ENCODE assay signal across 20 mouse cellular contexts in the genomic region with DNA sequence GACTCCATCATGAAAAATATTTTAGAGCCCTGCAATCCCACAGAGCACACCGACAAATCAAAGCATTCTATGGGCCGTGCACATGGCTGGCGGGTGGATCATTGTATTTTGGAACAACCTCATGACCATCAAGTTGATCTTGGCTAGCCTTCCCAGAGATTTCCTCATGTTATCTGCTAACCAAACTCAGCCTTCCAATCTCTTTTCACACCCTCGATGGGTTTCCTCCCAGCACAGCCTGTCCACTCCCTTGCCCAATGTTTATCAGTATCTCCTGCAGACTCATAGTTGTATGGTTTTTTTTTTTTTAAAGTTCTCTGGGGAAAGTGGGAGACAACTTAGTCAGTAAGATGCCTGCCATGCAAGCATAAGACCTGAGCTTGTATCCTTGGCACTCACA.
DNase-seq lines count a peak whose midpoint lies in the region; ATAC-seq and TF ChIP-seq lines count a peak whose summit lies in the region.
"Had no signal": no experiment of that assay in that cellular context is flagged by ENCODE, and none has a peak within 500 bp of the region (broad histone marks: within the 10 kb centered on the region; RNA-seq: fewer than 3 reads in every experiment).

No protein-coding gene starts in this region.

- H3K36me3 ChIP-seq in heart, embryonic 12.5 days = no peaks in the 10 kb centered on the region
- H3K36me3 ChIP-seq in myocyte (ENCODE audit: control insufficient read depth, insufficient read depth) = no peaks in the 10 kb centered on the region
- no peaks in the 10 kb centered on the region for H3K36me3 ChIP-seq in intestine, embryonic 16.5 days (ENCODE audit: control insufficient read depth, insufficient read depth, low read length)
- H3K36me3 ChIP-seq: hindbrain, embryonic 13.5 days; limb, embryonic 15.5 days had no signal

- intact Hi-C loops in heart, postnatal 25 days (cut with DNase I) = no loop called here

- H3K9ac ChIP-seq in heart, embryonic 12.5 days = no peak overlapping the region
- H3K9ac ChIP-seq in intestine, embryonic 16.5 days (ENCODE audit: low read depth, low read length) = no peak overlapping the region
- H3K9ac ChIP-seq: hindbrain, embryonic 13.5 days; limb, embryonic 15.5 days had no signal

- peaks cover 19% of the 10 kb centered on the region; the same call in 1 of the 2 replicates for H3K27me3 ChIP-seq in heart, embryonic 12.5 days (replicated peaks)
- H3K27me3 ChIP-seq in myocyte (ENCODE audit: control insufficient read depth, insufficient read depth, insufficient read length) = no peaks in the 10 kb centered on the region
- no peaks in the 10 kb centered on the region for H3K27me3 ChIP-seq in intestine, embryonic 16.5 days (replicated peaks; ENCODE audit: control insufficient read depth, insufficient read depth, low read length)
- H3K27me3 ChIP-seq: hindbrain, embryonic 13.5 days; limb, embryonic 15.5 days had no signal

- no peak overlapping the region for H3ac ChIP-seq in myocyte (ENCODE audit: control insufficient read depth, insufficient read length)

- no peak for TF ChIP-seq POLR2A in myocyte (IDR thresholded peaks at IDR 0.05; ENCODE audit: insufficient read length, low read depth)

- H3K79me2 ChIP-seq in myocyte (ENCODE audit: control insufficient read depth, insufficient read depth) = no peaks in the 10 kb centered on the region

- H3K4me1 ChIP-seq in heart, embryonic 12.5 days (replicated peaks) = peaks cover 39% of the 10 kb centered on the region
- peaks cover 14% of the 10 kb centered on the region for H3K4me1 ChIP-seq in intestine, embryonic 16.5 days (ENCODE audit: control insufficient read depth, insufficient read depth, low read length)

- no peak overlapping the region for H3K4me3 ChIP-seq in heart, embryonic 12.5 days
- no peak overlapping the region for H3K4me3 ChIP-seq in myocyte
- no peak overlapping the region for H3K4me3 ChIP-seq in intestine, embryonic 16.5 days (ENCODE audit: low read length)
- H3K4me3 ChIP-seq: hindbrain, embryonic 13.5 days; layer of hippocampus, adult 2 months; limb, embryonic 15.5 days had no signal

- H3K4me2 ChIP-seq in heart, embryonic 12.5 days = no peak overlapping the region
- peak overlapping the region; percentile 3 for H3K4me2 ChIP-seq in myocyte (ENCODE audit: low read depth)
- no peak overlapping the region for H3K4me2 ChIP-seq in intestine, embryonic 16.5 days (ENCODE audit: low read depth, low read length)
- H3K4me2 ChIP-seq: hindbrain, embryonic 13.5 days; limb, embryonic 15.5 days; midbrain, embryonic 11.5 days had no signal

- WGBS in heart, embryonic 12.5 days = 41% methylated on average over 4 of the region's 4 CpGs
- 73% methylated on average over 4 of the region's 4 CpGs for WGBS in intestine, embryonic 16.5 days

- ATAC-seq in heart, embryonic 12.5 days (ENCODE audit: insufficient number of reproducible peaks, low FRiP score) = 0 out of 2 replicates have a peak, but pooled peaks have one; percentile 37
- ATAC-seq in intestine, embryonic 16.5 days = no peak
- ATAC-seq: forebrain, embryonic 16.5 days; inflammation-experienced regulatory T-cells, adult 6 months had no signal

- 0 out of 2 replicates have a peak overlapping the region, but pooled peaks have one; percentile 27 for H3K27ac ChIP-seq in heart, embryonic 12.5 days (ENCODE audit: poor library complexity, severe bottlenecking)
- H3K27ac ChIP-seq in intestine, embryonic 16.5 days (ENCODE audit: low read length) = no peak overlapping the region
- H3K27ac ChIP-seq: hindbrain, embryonic 13.5 days; layer of hippocampus, adult 2 months; limb, embryonic 15.5 days had no signal

- no peak for DNase-seq in heart, postnatal 25 days (ENCODE audit: low spot score)
- DNase-seq in lung, postnatal 36 days = peak; percentile 37
- DNase-seq in lung, postnatal 10 days = no peak
- DNase-seq in NIH3T3 (ENCODE audit: low read depth) = peak; percentile 36
- DNase-seq: adrenal gland, postnatal 14 days; cerebellum, adult 11 months; cerebellum, postnatal 10 days; kidney, adult 8-10 months; kidney, postnatal 14 days; right cerebral cortex, adult 18-20 months; thymus, postnatal 14 days had no signal

- no peaks in the 10 kb centered on the region for H3K9me3 ChIP-seq in heart, embryonic 12.5 days (replicated peaks)
- H3K9me3 ChIP-seq in intestine, embryonic 16.5 days (ENCODE audit: control insufficient read depth, low read length) = no peaks in the 10 kb centered on the region
- H3K9me3 ChIP-seq: hindbrain, embryonic 13.5 days; limb, embryonic 15.5 days had no signal

TF ChIP-seq in myocyte, 11 proteins besides CTCF, POLR2A, EP300 and RAD21:
- TF ChIP-seq TCF3 (IDR thresholded peaks at IDR 0.05; ENCODE audit: insufficient read length, low read depth) (no peak), USF1 (IDR thresholded peaks at IDR 0.05; ENCODE audit: low read depth) (no peak), E2F4 (IDR thresholded peaks at IDR 0.05; ENCODE audit: insufficient read depth) (no peak), MAX (IDR thresholded peaks at IDR 0.05; ENCODE audit: low read depth) (no peak), SRF (IDR thresholded peaks at IDR 0.05; ENCODE audit: control insufficient read depth, insufficient read length, low read depth) (no peak), MYOG (IDR thresholded peaks at IDR 0.05; ENCODE audit: control insufficient read depth in 1 of 3, insufficient read depth in 1 of 3, insufficient read length in 2 of 3, low read depth in 2 of 3) (no peak), TCF12 (IDR thresholded peaks at IDR 0.05; ENCODE audit: insufficient read depth, poor library complexity, severe bottlenecking) (no peak), POLR2AphosphoS2 (IDR thresholded peaks at IDR 0.05; ENCODE audit: insufficient read length, low read depth) (no peak), CEBPB (IDR thresholded peaks at IDR 0.05; ENCODE audit: insufficient read depth, poor library complexity, severe bottlenecking) (no peak), MYOD1 (IDR thresholded peaks at IDR 0.05; ENCODE audit: control insufficient read depth in 1 of 3, insufficient read length in 2 of 3, low read depth in 2 of 3) (no peak), REST (IDR thresholded peaks at IDR 0.05; ENCODE audit: insufficient read depth, insufficient read length) (no peak)
TF ChIP-seq in myocyte: peak in this region for 0.

Comparison
In these comparisons a context has a peak if more than half of its experiments do, and no peak if none do; other contexts are left out.
1. DNase-seq: peak in lung, postnatal 36 days (single experiment) and NIH3T3 (single experiment); none in heart, postnatal 25 days (single experiment) and lung, postnatal 10 days (single experiment).